Mouse (Mus musculus): ENCODE measurements around the gene Gngt2. TPM values are rescaled to one million over a fixed set of nuclear protein-coding genes. Genes with fewer than 3 reads are reported as not detected.
A peak's percentile ranks its signal among the peaks of the same experiment; 100 is the strongest.

Gngt2 gene
- polyA plus RNA-seq, 1 experiment = 4.7 TPM

DNA sequence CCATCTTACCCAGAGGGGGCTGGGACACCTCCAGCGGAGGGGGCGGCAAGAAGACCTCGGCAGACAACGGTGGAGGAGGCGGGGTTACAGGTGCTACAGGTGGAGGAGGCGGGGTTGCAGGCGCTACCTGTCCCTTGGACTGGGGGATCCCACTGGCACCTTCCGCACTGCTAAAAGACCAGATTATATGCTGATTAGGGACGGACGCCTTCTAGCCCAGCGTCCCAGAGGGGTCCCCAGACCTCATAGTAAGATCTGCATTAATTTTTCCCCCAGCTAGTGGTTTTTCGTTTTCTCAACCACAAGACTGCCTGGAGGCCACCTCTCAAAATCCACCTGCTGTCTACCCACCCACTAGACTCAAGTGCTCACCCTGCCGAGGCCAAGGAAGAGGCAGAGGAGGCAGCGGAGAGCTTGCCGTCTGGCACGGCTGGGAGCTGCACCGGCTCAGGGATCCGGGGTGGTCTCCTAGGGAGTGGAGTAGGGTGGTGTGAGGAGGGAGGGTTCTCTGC, 3.3 kb upstream of the Gngt2 start:
- H3K4me1 ChIP-seq (ENCODE audit: control insufficient read depth, insufficient read depth, insufficient read length, low read length) = peaks cover 70% of the 10 kb centered on the region
- WGBS = 13% methylated on average over 18 of the region's 18 CpGs
- peak overlapping the region; percentile 79 for H3K27ac ChIP-seq (ENCODE audit: insufficient read depth, low read depth, low read length)
- peak overlapping the region; percentile 54 for H3K4me3 ChIP-seq (ENCODE audit: low read depth, low read length)
- no peak for TF ChIP-seq POLR2A (IDR thresholded peaks at IDR 0.05; ENCODE audit: low read depth, low read length)
- H3K36me3 ChIP-seq (ENCODE audit: control insufficient read depth, insufficient read depth, low read length) = 0 out of 2 replicates have a peak, but pooled peaks cover 11% of the 10 kb centered on the region
- H3K27me3 ChIP-seq (ENCODE audit: control insufficient read depth, insufficient read depth, low read length) = no peaks in the 10 kb centered on the region

DNA sequence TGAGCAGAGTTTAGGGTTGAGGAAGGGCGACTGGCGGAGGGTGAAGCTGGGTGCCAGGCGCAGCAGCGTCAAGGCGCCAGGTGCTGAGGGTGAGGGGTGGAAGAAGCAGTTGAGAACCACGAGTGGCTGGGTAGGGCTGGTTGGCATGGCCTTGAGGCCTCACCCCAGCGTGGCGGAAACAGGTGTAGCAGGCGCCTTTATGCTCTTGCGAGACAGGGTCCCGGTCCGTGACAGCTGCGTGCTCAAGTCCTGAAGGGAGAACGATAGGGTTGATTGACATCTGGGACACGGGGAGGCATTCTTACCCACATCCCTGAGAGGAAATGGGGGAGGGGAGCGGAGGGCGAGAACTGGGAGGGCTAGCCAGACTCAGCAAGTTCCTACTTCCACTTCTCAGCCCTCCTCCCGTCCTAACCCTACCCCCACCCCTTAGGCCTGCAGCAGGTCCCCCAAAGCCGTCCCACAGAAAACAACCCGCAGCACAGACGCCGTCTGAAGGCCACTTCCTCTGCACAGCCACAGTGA, 2.8 kb upstream of the Gngt2 start:
- Histone ChIP-seq H3K4me1 (ENCODE audit: control insufficient read depth, insufficient read depth, insufficient read length, low read length) (peaks cover 69% of the 10 kb centered on the region), H3K27me3 (ENCODE audit: control insufficient read depth, insufficient read depth, low read length) (no peaks in the 10 kb centered on the region), H3K27ac (ENCODE audit: insufficient read depth, low read depth, low read length) (peak overlapping the region; percentile 79), H3K4me3 (ENCODE audit: low read depth, low read length) (peak overlapping the region; percentile 54), H3K36me3 (ENCODE audit: control insufficient read depth, insufficient read depth, low read length) (0 out of 2 replicates have a peak, but pooled peaks cover 11% of the 10 kb centered on the region)
- WGBS = 13% methylated on average over 22 of the region's 22 CpGs
- TF ChIP-seq POLR2A (IDR thresholded peaks at IDR 0.05; ENCODE audit: low read depth, low read length) (no peak; the same call in 1 of the 2 replicates), CTCF (IDR thresholded peaks at IDR 0.05; ENCODE audit: extremely low read depth, insufficient read length, insufficient replicate concordance, low read depth, low read length) (no peak)

GRCm38 (mm10) chr11:95834742-95835710, 2.0 kb upstream of the Gngt2 start:
- Histone ChIP-seq H3K27ac (ENCODE audit: insufficient read depth, low read depth, low read length) (peak overlapping the region; percentile 79), H3K4me1 (ENCODE audit: control insufficient read depth, insufficient read depth, insufficient read length, low read length) (peaks cover 61% of the 10 kb centered on the region), H3K4me3 (ENCODE audit: low read depth, low read length) (peak overlapping the region; percentile 54), H3K27me3 (ENCODE audit: control insufficient read depth, insufficient read depth, low read length) (no peaks in the 10 kb centered on the region), H3K36me3 (ENCODE audit: control insufficient read depth, insufficient read depth, low read length) (0 out of 2 replicates have a peak, but pooled peaks cover 11% of the 10 kb centered on the region)
- 11% methylated on average over 15 of the region's 15 CpGs for whole genome bisulfite sequencing
- TF ChIP-seq CTCF (IDR thresholded peaks at IDR 0.05; ENCODE audit: extremely low read depth, insufficient read length, insufficient replicate concordance, low read depth, low read length) (peak; percentile 4; the same call in 1 of the 2 replicates), POLR2A (IDR thresholded peaks at IDR 0.05; ENCODE audit: low read depth, low read length) (no peak; the same call in 1 of the 2 replicates)

DNA sequence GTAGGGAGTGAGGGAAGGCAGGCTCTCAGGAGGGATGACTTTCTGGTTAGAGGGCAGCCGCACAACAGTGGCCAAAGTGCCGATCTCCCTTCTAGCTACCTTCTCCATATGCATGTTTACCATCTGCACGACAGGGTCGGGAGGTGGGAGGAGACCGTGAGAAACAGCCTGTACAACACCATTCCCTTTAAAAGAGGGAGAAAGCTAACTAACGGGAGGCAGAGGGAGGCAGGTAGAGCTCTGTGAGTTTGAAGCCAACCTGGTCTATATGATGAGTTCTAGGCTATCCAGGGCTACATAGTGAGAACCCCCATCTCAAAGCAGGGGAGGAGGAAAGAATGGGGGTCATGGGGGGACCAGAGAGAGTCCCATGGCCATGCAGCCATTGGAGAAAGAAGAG, 1.2 kb upstream of the Gngt2 start:
- H3K27me3 ChIP-seq (ENCODE audit: control insufficient read depth, insufficient read depth, low read length) = no peaks in the 10 kb centered on the region
- peaks cover 54% of the 10 kb centered on the region for H3K4me1 ChIP-seq (ENCODE audit: control insufficient read depth, insufficient read depth, insufficient read length, low read length)
- 27% methylated on average over 6 of the region's 6 CpGs for WGBS
- peak overlapping the region; percentile 79 for H3K27ac ChIP-seq (ENCODE audit: insufficient read depth, low read depth, low read length)
- TF ChIP-seq CTCF (IDR thresholded peaks at IDR 0.05; ENCODE audit: extremely low read depth, insufficient read length, insufficient replicate concordance, low read depth, low read length) (no peak), POLR2A (IDR thresholded peaks at IDR 0.05; ENCODE audit: low read depth, low read length) (no peak)
- 0 out of 2 replicates have a peak, but pooled peaks cover 7% of the 10 kb centered on the region for H3K36me3 ChIP-seq (ENCODE audit: control insufficient read depth, insufficient read depth, low read length)
- peak overlapping the region; percentile 25 for H3K4me3 ChIP-seq (ENCODE audit: low read depth, low read length)

DNA sequence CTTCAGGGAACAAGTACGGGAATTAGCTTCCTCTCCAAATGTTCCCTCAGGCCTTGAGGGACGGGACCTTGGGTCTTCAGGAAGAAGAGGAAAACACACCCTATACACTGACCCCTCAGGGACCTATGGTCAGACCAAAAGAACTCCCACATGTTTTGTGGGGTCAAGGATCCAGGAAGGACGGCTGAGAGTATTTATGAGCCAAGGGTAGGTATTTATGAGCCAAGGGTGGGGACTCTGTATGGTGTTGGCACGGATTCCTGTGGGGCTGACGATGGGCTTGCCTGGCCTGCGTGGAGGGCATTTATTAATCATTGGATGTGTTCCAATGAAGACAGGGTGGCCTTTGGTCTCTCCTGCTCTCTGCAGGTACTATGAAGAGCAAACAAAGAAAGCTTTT, 583 bp upstream of the Gngt2 start:
- TF ChIP-seq POLR2A (IDR thresholded peaks at IDR 0.05; ENCODE audit: low read depth, low read length) (no peak; the same call in 1 of the 2 replicates), CTCF (IDR thresholded peaks at IDR 0.05; ENCODE audit: extremely low read depth, insufficient read length, insufficient replicate concordance, low read depth, low read length) (no peak)
- H3K27me3 ChIP-seq (ENCODE audit: control insufficient read depth, insufficient read depth, low read length) = no peaks in the 10 kb centered on the region
- peak overlapping the region; percentile 25; the same call in 1 of the 2 replicates for H3K4me3 ChIP-seq (ENCODE audit: low read depth, low read length)
- peak overlapping the region; percentile 79 for H3K27ac ChIP-seq (ENCODE audit: insufficient read depth, low read depth, low read length)
- 16% methylated on average over 6 of the region's 6 CpGs for WGBS
- 0 out of 2 replicates have a peak, but pooled peaks cover 6% of the 10 kb centered on the region for H3K36me3 ChIP-seq (ENCODE audit: control insufficient read depth, insufficient read depth, low read length)
- H3K4me1 ChIP-seq (ENCODE audit: control insufficient read depth, insufficient read depth, insufficient read length, low read length) = peaks cover 48% of the 10 kb centered on the region

DNA sequence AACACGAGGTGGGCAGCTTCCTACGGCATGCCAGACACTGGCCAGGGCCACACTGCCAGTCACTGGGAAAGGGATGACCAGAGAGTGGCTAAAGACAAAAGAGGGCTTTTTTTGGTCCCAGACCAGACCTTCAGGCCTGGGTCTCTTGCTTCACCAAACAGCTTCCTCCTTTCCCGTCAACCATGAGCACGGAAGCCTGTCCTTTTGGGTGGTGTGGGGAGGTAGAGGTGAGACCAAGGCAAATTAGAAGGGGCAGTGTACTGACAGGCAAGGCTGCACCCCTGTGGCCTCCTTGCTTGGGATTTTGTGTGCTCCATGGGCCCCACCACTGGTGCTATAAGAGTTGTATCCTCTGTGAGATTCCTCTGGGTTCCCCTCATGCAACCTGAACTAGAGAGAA, 1.6 kb downstream of the Gngt2 start:
- Histone ChIP-seq H3K27me3 (ENCODE audit: control insufficient read depth, insufficient read depth, low read length) (no peaks in the 10 kb centered on the region), H3K27ac (ENCODE audit: insufficient read depth, low read depth, low read length) (peak overlapping the region; percentile 27), H3K36me3 (ENCODE audit: control insufficient read depth, insufficient read depth, low read length) (no peaks in the 10 kb centered on the region), H3K4me1 (ENCODE audit: control insufficient read depth, insufficient read depth, insufficient read length, low read length) (peaks cover 35% of the 10 kb centered on the region), H3K4me3 (ENCODE audit: low read depth, low read length) (peak overlapping the region; percentile 23)
- WGBS = 75% methylated on average over 4 of the region's 4 CpGs
- TF ChIP-seq POLR2A (IDR thresholded peaks at IDR 0.05; ENCODE audit: low read depth, low read length) (no peak), CTCF (IDR thresholded peaks at IDR 0.05; ENCODE audit: extremely low read depth, insufficient read length, insufficient replicate concordance, low read depth, low read length) (no peak)

Measured in small intestine, adult 2 months (tissue).